8 mouse cellular contexts compared by ENCODE assay signal in the genomic region with DNA sequence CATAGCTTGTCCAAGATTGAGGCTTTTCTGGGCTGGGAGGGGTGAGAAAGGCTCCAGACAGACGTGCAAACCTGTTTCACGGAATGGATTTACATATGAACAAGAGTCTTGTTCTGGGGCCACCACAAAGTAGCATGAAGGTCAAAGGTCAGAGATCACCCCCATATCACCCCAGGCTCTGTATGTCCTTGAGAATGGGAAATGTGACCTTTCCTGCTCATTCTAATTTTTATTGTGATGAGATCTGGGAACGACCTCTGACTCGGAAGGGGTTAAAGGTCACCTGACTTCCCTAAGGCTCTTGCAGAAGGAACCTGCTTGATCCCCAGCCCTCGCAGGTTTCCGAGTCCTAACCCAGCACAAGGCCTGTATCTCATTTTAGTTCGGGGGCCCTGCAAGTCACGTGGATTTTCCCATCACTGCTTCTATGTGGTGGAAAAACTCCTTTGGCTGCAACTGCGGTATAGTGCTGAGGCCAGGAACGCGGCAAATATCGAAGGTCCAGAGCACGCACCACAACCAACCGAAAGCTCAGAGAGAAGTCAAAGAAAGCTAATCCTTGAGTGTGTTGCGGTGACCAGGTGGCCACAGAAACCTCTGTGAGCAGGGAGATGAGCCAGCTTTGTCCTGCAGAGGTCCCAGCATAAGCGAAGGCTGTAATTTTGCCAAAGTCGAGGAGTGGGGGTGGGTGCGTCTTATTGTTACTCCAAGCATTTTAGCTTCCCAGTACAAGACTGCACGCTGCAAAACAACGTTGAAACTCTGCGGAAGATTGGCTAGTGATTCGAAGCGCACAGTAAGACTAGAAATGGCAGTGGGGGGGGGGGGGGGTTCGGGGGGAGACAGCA.
DNase-seq lines count a peak whose midpoint lies in the region; ATAC-seq and TF ChIP-seq lines count a peak whose summit lies in the region.

No protein-coding gene starts in this region.

- WGBS in kidney, postnatal 0 days = 40% methylated on average over 24 of the region's 24 CpGs
- 20% methylated on average over 24 of the region's 24 CpGs for WGBS in forebrain, embryonic 13.5 days
- WGBS in midbrain, embryonic 10.5 days = 19% methylated on average over 24 of the region's 24 CpGs

- H3K27ac ChIP-seq in kidney, postnatal 0 days = no peak overlapping the region
- peak overlapping the region; percentile 90 for H3K27ac ChIP-seq in forebrain, embryonic 13.5 days
- peak overlapping the region; percentile 82 for H3K27ac ChIP-seq in midbrain, embryonic 10.5 days (replicated peaks)

- peak; percentile 15 for DNase-seq in kidney, postnatal 0 days (ENCODE audit: low spot score)
- no peak for DNase-seq in kidney, postnatal 36 days
- DNase-seq in brain, embryonic 18.5 days (ENCODE audit: low read depth, low spot score) = peak; percentile 26
- peak; percentile 50 for DNase-seq in midbrain, embryonic 10.5 days (ENCODE audit: low spot score)
- DNase-seq in spleen, postnatal 10 days (ENCODE audit: low spot score in 2 of 2) = no peak
- no peak for DNase-seq in layer of hippocampus, postnatal 14 days (ENCODE audit: low spot score in 2 of 2)

- H3K9me3 ChIP-seq in kidney, postnatal 0 days (replicated peaks; ENCODE audit: low read length) = no peaks in the 10 kb centered on the region
- H3K9me3 ChIP-seq in forebrain, embryonic 13.5 days (replicated peaks) = no peaks in the 10 kb centered on the region
- H3K9me3 ChIP-seq in midbrain, embryonic 10.5 days (replicated peaks) = no peaks in the 10 kb centered on the region

- H3K27me3 ChIP-seq in kidney, postnatal 0 days (ENCODE audit: insufficient read depth, low read length) = no peaks in the 10 kb centered on the region
- H3K27me3 ChIP-seq in forebrain, embryonic 13.5 days = no peaks in the 10 kb centered on the region
- H3K27me3 ChIP-seq in midbrain, embryonic 10.5 days (ENCODE audit: low read depth, poor library complexity, severe bottlenecking) = peaks cover 32% of the 10 kb centered on the region

- H3K4me3 ChIP-seq in kidney, postnatal 0 days (replicated peaks; ENCODE audit: low read depth, low read length) = peak overlapping the region; percentile 29
- peak overlapping the region; percentile 33 for H3K4me3 ChIP-seq in forebrain, embryonic 13.5 days
- H3K4me3 ChIP-seq in midbrain, embryonic 10.5 days = peak overlapping the region; percentile 55

- H3K36me3 ChIP-seq in kidney, postnatal 0 days (ENCODE audit: insufficient read depth, low read length) = no peaks in the 10 kb centered on the region
- no peaks in the 10 kb centered on the region for H3K36me3 ChIP-seq in forebrain, embryonic 13.5 days (ENCODE audit: poor library complexity, severe bottlenecking)
- no peaks in the 10 kb centered on the region for H3K36me3 ChIP-seq in midbrain, embryonic 10.5 days

- peak overlapping the region; percentile 57 for H3K4me2 ChIP-seq in kidney, postnatal 0 days (ENCODE audit: low read length)
- peak overlapping the region; percentile 61 for H3K4me2 ChIP-seq in forebrain, embryonic 13.5 days

- H3K9ac ChIP-seq in kidney, postnatal 0 days (ENCODE audit: low read depth, low read length) = no peak overlapping the region
- H3K9ac ChIP-seq in forebrain, embryonic 13.5 days = peak overlapping the region; percentile 45; the same call in 1 of the 2 replicates

- peaks cover 7% of the 10 kb centered on the region for H3K4me1 ChIP-seq in kidney, postnatal 0 days (replicated peaks; ENCODE audit: insufficient read depth, low read length)
- H3K4me1 ChIP-seq in forebrain, embryonic 13.5 days = peaks cover 21% of the 10 kb centered on the region
- H3K4me1 ChIP-seq in midbrain, embryonic 10.5 days = peaks cover 43% of the 10 kb centered on the region

- TF ChIP-seq CTCF in kidney, postnatal 0 days (IDR thresholded peaks at IDR 0.05; ENCODE audit: low read depth) = no peak

- ATAC-seq in kidney, postnatal 0 days (replicated peaks; ENCODE audit: low FRiP score, low read depth) = 0 out of 2 replicates have a peak, but pooled peaks have one; percentile 21
- peak; percentile 61 for ATAC-seq in forebrain, embryonic 13.5 days
- no peak for ATAC-seq in inflammation-experienced regulatory T-cells, adult 6 months

Comparison
In these comparisons a context has a peak if more than half of its experiments do, and no peak if none do; other contexts are left out.
1. DNase-seq: peak in kidney, postnatal 0 days (single experiment), brain, embryonic 18.5 days (single experiment) and midbrain, embryonic 10.5 days (single experiment); none in kidney, postnatal 36 days (0 of 2), spleen, postnatal 10 days (0 of 2) and layer of hippocampus, postnatal 14 days (0 of 2).
2. Peak in every context shown above with its lines, with median percentiles within 50 percentile points of each other: H3K4me3 ChIP-seq.